Mouse (Mus musculus) frontal cortex, postnatal 36 days (tissue): ENCODE data around the gene A630023A22Rik.
A peak's percentile ranks its signal among the peaks of the same experiment; 100 is the strongest.

Experiments
- DNase-seq, 2 experiments: peaks; one replicate each; pipeline ENCODE4 v3.0.0; 2022; ENCODE audit warnings: low spot score in 2 of 2

The A630023A22Rik gene

GRCm38 (mm10) chr14:34102601-34103000 is at the start of gene A630023A22Rik:
TSS of gene A630023A22Rik (minus strand) at chr14:34102754.
- DNase-seq: no peak

- no peak for DNase-seq
Observed at GRCm38 (mm10) chr14:34152342-34152741, 49.8 kb upstream of the A630023A22Rik start, which contains the start of gene Npy4r. TSS of gene Npy4r (minus strand) at chr14:34152489.

GRCm38 (mm10) chr14:34142915-34143314 is 40.4 kb upstream of the A630023A22Rik start:
- no peak for DNase-seq

GRCm38 (mm10) chr14:34142316-34142715 is 39.8 kb upstream of the A630023A22Rik start:
- no peak for DNase-seq

GRCm38 (mm10) chr14:34139671-34140664 is 37.4 kb upstream of the A630023A22Rik start:
- DNase-seq: no peak

- no peak for DNase-seq
Observed at GRCm38 (mm10) chr14:34135391-34135790, 32.8 kb upstream of the A630023A22Rik start.

- DNase-seq: no peak
Observed at GRCm38 (mm10) chr14:34131216-34131615, 28.7 kb upstream of the A630023A22Rik start.

- DNase-seq: no peak
Observed at GRCm38 (mm10) chr14:34121691-34122090, 19.1 kb upstream of the A630023A22Rik start.

- DNase-seq: no peak
Observed at GRCm38 (mm10) chr14:34120923-34121351, 18.4 kb upstream of the A630023A22Rik start.

GRCm38 (mm10) chr14:34120016-34120910 is 17.7 kb upstream of the A630023A22Rik start:
- no peak for DNase-seq

GRCm38 (mm10) chr14:34119046-34119723 is 16.6 kb upstream of the A630023A22Rik start:
- DNase-seq: no peak

- no peak for DNase-seq
Observed at GRCm38 (mm10) chr14:34114311-34114710, 11.8 kb upstream of the A630023A22Rik start.

GRCm38 (mm10) chr14:34107594-34107993 is 5.0 kb upstream of the A630023A22Rik start:
- DNase-seq: no peak

- no peak for DNase-seq
Observed at GRCm38 (mm10) chr14:34106389-34107062, 4.0 kb upstream of the A630023A22Rik start.

- peak; percentile 35 to 60 for DNase-seq
Observed at GRCm38 (mm10) chr14:34104892-34105291, 2.3 kb upstream of the A630023A22Rik start.

- DNase-seq: no peak
Observed at GRCm38 (mm10) chr14:34103855-34104254, 1.3 kb upstream of the A630023A22Rik start.

GRCm38 (mm10) chr14:34096161-34096560 is 6.4 kb downstream of the A630023A22Rik start:
- no peak for DNase-seq

GRCm38 (mm10) chr14:34092856-34093255 is 9.7 kb downstream of the A630023A22Rik start:
- DNase-seq: no peak

- DNase-seq: no peak
Observed at GRCm38 (mm10) chr14:34091475-34091874, 11.1 kb downstream of the A630023A22Rik start.

GRCm38 (mm10) chr14:34089796-34090195 is 12.8 kb downstream of the A630023A22Rik start:
- no peak for DNase-seq
